Mouse (Mus musculus) erythroblast, embryonic 14.5 days (primary cell): ENCODE measurements around the gene Fut1.

Experiments
- GATA1 ChIP-seq: IDR thresholded peaks from 2 replicates; pipeline ENCODE4 v1.6.1; 2012; ENCODE audit warnings: low read length, inconsistent platforms, mixed read lengths
- TAL1 ChIP-seq: IDR thresholded peaks from 3 replicates; pipeline ENCODE4 v1.6.1; 2012; ENCODE audit warnings: low read length, inconsistent platforms, mixed read lengths

DNA sequence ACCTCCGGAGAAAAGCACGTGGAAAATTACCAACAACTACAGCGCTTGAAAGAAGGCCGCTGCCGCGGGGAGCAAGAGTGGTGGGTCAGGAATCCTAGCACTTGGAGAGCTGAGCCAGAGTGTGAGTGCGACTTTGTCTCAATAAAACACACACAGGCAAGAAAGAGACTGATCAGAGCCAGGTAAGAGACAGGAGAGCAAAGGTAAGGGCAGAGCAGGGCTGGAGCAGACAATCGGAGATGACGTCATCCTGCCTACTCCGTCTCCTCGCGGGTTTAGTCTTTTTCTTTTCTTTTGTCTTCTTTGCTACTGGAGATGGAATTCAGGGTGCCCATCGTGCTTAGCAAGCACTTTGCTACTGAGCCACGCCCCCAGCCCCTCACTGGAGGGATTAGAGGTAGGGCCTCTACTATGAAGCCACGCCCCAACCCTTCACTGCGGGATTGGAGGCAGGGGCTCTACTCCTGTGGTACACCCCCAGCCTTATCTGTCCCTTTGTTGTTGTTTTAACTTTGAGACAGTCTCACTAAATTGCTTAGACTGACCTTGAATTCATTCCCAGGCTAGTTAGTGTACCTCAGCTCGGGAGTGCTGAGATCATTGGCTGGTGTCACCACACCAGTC lies 37.4 kb downstream of the Fut1 start:
- TF ChIP-seq TAL1 = no peak
- TF ChIP-seq GATA1 = no peak
